Mouse (Mus musculus) layer of hippocampus, adult 18-20 months (tissue): ENCODE measurements around the gene Dnajc13. TPM values are rescaled to one million over a fixed set of nuclear protein-coding genes. Genes with fewer than 3 reads are reported as not detected.

Experiments
- DNase-seq, 2 experiments: peaks; one replicate each; pipeline ENCODE4 v3.0.0; 2022; ENCODE audit warnings: low spot score in 2 of 2
- total RNA-seq, 2 experiments: library from RNA; stranded (reverse); gene quantifications; 2 replicates each; pipeline ENCODE4 v1.2.3; 2021

The Dnajc13 gene
- total RNA-seq, 2 experiments from 2014 or later = 57.6 to 61.1 TPM

DNA sequence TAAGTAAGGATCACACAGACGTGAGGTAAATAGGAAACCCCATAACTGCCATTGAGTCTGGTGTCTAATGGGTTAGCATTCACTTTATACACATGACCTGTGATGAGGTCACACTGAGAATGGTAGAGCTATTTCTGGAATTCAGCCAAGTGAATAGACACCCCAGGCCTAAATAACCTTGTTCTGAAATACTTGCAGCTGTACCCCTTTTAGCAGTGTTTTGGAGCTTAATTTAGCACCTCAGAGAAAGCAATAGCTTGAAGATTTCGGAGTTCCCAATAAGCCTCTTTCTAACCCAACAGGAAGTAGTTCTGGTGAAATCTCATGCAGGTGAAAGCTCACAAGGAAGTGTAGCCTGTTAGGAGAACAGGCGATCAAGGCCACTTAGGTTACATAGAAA, 135.9 kb downstream of the Dnajc13 start, which contains the start of gene Ackr4:
Ackr4 (minus strand) TSS at position 101 of the 400 bp plus-strand sequence.
- DNase-seq = no peak

DNA sequence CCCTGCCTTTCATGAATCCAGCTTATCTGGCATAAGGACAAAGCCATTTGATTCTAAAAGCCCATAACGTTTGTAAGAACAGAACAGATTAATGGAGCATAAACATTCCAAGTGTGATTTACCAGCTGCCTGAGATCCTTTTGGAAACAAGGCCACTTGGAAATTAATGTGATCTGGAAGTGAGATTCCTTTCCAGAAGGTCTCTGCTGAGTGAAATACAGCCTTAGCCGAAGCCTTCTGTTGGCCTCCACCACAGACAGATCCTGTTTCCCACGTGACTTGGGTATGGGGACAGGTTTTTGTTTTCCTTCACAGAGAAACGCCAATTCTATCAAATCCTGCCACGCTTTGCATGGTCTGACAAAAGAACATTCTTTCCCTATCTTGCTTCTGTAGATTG, 139.1 kb downstream of the Dnajc13 start:
- DNase-seq = peak in 1 of 2 experiments; percentile 39

DNA sequence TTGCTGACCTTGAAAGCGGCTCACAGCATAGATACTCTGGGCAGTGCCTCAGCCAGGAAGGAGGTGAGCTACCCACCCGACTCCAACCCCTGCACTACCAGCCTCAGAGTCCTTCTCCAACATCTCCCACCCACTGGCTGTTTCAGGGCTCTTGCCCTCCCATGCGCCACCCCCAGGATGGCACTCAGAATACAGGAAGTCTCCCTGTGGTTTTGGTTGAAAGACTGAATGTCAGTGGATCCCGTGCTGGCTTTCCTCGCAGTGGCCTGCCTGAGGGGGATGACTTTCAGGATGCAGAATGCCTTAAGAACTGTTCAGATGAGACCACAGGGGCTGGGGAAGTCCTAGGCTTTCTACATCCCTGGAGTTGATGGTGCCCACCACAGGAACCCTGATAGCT, 139.6 kb downstream of the Dnajc13 start:
- no peak for DNase-seq

DNA sequence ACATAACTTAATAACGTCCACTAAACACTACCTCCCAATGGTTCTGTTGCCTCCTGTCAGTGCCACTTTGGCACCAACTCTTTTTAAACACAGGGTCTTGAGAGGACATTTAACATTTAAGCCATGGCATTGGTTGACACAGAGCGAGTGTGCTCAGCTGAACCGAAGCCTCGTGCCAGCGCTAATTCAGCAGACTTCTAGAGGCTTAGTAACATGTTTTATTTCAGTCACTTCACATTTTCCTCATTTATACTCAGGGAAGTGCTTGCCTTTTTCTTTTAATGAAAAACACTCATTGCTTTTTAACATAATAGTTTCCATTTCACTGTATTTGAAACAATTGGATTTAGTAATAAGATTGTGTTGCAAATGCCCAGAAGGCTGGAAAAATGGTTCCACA, 153.6 kb downstream of the Dnajc13 start:
- DNase-seq = no peak

DNA sequence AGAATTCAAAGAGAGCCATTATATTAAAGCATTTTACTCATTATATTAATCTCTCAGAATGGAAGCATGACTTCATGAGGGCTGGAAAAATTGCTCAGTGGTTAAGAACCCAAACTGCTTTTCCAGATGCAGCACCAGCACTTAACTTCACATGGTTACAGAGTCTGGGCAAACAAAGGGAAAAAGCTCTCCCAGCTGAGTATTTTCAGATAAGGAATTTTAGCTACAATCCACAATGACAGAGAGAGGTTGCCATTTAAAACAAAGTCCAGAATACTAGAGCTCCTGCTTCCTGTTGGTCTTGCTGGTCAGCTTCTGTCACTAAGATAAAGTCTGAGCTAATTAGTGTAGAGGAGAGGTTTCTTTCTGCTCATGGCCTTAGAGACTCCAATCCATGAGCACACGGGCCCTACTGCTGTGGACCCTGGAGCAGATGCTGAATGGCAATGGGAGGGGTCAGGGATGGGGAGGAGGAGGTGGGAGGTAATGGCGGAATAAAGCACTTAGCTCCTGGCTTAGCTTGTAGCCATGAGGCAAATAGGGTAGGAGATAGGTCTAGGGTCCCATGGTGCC, 154.1 kb downstream of the Dnajc13 start:
- no peak for DNase-seq

DNA sequence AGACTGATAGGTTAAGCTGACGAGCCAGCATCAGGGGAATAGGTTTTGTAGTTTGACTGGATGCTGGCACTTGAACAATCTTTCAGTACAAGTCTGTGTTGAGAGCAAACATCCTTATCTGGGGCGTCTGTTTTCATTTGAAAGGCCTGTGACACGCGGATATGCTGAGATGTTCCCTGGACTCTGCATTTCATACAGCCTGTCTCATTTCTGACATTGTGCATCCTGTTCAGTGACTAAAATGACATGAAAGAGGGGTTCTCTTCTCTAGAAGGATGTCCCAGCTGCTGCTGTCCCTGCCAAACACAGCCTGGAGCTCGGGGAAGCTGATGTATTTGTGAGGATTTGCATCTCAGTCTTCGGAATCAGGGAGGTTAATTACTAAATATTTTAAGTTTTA, 155.2 kb downstream of the Dnajc13 start:
- no peak for DNase-seq

DNA sequence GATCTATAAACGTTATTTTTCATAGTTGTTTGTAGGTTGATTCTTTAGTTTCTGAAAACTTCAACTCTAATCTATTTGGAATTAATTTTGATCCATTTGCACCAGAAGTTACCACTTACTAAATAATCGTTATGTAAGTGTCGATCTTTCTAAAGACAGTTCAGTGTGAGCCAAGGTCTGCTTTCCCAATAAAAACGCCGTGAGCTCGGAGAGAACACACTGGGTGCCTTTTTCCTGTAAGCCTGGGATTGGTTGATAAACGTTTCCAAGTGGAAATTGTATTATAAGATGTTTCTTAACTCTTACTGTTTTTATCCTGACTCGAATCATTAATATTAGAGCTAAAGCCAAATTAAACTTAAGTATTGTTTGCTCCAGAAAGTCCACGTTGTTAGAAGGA, 155.8 kb downstream of the Dnajc13 start:
- DNase-seq = no peak

DNA sequence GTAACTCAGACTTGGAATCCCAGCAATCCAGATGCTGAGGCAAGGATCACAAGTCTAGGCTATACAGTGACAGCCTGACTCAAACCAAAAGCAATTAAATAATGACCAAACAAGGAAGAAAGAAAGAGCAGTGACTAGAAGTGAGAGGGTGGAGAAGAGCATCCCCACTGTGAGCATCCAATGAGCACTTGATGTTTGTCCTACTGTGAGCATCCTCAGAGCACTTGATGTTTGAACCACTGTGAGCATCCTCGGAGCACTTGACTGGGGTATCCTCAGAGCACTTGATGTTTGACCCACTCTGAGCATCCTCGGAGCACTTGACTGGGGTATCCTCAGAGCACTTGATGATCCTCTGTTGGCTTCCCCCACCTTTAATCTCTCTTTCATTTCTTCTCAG, 157.7 kb downstream of the Dnajc13 start:
- DNase-seq = no peak

DNA sequence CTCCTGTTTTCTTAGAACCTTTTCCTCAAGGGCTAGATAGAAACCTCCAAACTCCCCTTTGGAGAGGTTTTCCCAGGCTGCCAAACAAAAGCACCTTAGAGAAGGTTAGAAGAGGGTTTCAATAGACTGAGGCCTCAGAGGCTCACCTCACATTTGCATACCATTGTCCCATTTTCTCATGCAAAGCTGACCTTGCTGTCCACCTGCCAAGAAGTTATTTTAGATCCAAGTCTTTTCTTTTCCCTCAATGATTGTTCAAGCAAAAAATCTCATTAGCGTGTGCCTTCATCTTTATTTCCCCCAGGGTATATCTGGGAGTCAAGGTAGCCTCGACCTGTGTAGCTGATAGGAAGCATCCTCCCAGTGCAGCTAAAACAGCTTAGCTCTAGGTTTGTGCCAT, 159.8 kb downstream of the Dnajc13 start:
- DNase-seq = no peak

DNA sequence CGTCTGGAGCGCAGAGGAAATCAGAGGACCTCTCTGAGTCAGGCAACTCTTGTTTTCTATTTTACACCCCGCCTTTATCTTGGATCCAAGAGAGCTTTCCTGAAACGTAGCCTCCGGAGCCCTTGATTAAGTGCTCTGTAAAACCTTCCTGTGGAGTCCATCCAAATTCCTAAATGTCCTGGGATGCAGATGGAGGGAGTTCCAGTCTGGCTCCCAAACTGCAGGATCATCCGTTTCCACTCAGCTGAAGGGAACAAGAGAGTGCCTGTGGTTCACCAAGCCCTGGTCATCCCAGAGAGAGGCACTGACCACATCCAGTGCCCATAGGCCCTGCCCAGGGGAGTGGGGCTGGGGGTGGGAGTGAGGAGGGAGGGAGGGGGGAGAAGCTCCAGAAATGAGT, 160.4 kb downstream of the Dnajc13 start:
- no peak for DNase-seq

DNA sequence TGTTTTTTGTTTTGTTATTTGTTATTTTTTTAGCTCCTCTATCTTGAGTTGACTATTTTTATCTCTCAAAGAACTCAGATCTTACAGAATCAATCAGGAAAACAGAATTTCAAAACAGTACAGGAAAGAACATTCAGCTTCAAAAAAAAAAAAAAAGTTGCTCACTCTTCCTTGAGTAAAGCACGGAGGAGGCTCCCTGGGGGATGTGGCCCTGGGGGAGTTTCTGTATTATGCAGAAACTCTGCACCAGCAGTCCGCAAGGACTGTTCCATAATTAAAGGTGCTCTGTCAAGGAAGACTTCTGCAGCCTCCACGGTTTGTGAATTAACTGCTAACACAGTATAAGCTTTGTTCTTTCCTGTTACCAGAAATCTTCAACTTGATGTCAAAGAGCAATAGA, 161.3 kb downstream of the Dnajc13 start:
- DNase-seq = no peak

Other genes starting within 250 kb of the Dnajc13 start
- not detected for gene Gm28305, start 222.3 kb downstream of the Dnajc13 start, total RNA-seq
- 10 to 100 TPM; 39.8 to 40.0 TPM for gene Uba5, start 199.8 kb downstream of the Dnajc13 start, total RNA-seq
- gene Acad11, start 199.6 kb downstream of the Dnajc13 start, total RNA-seq = 10 to 100 TPM; 21.3 to 23.7 TPM
- under 1 TPM; 0.17 to 0.20 TPM for gene Ackr4, start 136.0 kb downstream of the Dnajc13 start, total RNA-seq
- gene Acpp, start 74.8 kb upstream of the Dnajc13 start, total RNA-seq = under 1 TPM in 1 of 2 experiments, not detected in 1; 0.27 TPM